Mouse (Mus musculus) adrenal gland, adult 18-20 months (tissue): ENCODE data around the gene Smc3. TPM values are rescaled to one million over a fixed set of nuclear protein-coding genes. Genes with fewer than 3 reads are reported as not detected.

ENCODE experiments used
- DNase-seq, 2 experiments: peaks; one replicate each; pipeline ENCODE4 v3.0.0; 2021 to 2022; ENCODE audit warnings: low spot score in 2 of 2
- total RNA-seq, 2 experiments: library from RNA; stranded (reverse); gene quantifications; 1 replicate in 1 of 2; 2 replicates in 1 of 2; pipeline ENCODE4 v1.2.3; 2021

Smc3 gene
- total RNA-seq, 2 experiments from 2014 or later: 24.7 to 30.2 TPM

DNA sequence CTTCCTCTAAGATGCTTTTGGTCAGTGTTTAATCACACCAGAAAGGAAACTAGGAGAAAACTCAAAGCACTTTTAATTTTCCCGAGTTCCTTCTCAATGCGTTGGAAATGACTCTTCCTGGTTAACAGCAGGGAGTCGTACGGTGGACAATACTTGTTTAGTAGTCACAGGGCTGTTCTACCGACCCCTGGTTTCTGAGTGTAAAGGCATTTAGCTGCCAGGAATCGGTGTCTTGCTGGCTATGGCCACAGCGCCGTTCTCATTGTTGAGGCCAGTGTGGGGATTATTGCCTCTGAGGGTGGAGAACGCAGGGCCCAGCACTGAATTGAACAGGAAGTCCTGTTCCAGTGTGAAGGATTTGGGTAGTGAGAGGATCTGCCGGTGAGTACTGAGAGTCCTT, 90.6 kb downstream of the Smc3 start:
- DNase-seq: no peak

GRCm38 (mm10) chr19:53694020-53694419, 93.8 kb downstream of the Smc3 start:
- DNase-seq: no peak

Other genes with a start within 250 kb of the Smc3 start
- gene Gm10197, start 228.6 kb upstream of the Smc3 start, total RNA-seq: not detected
- gene Smndc1, start 209.8 kb upstream of the Smc3 start, total RNA-seq: 10 to 100 TPM; 41.5 to 44.2 TPM
- 10 to 100 TPM in 1 of 2 experiments, 1 to 10 TPM in 1; 6.5 to 13.6 TPM for gene Dusp5, start 71.3 kb upstream of the Smc3 start, total RNA-seq
- gene Nutf2-ps1, start 11.3 kb upstream of the Smc3 start, total RNA-seq: 10 to 100 TPM; 63.0 to 71.1 TPM
- gene Rbm20, start 76.9 kb downstream of the Smc3 start, total RNA-seq: 1 to 10 TPM; 1.0 to 1.2 TPM